Mouse (Mus musculus) heart, embryonic 14.5 days (tissue): ENCODE measurements at regions not wholly inside any gene's neighbourhood (a gene's known extent, or its start where the extent isn't known, plus 50 kb on each side); places are given as distances from the start of the nearest gene placed in this dataset.

Source experiments
- ATAC-seq: fragments of 200-750 bp; cut with Nextera tagmentation; 2 replicates; pipeline ENCODE4 v1.8.0; 2017; ENCODE audit warnings: low read depth, moderate TSS enrichment; ENCODE audit not compliant: insufficient number of reproducible peaks, insufficient read depth, low FRiP score
- H3K27ac ChIP-seq, 2 experiments: fragments of 200-500 bp in 1 of 2; fragments of 300-500 bp in 1 of 2; sonication (generic) in 1 of 2; replicated peaks in 1 of 2; 2 replicates each; pipeline ENCODE4 v1.5.1; 2012 to 2014; ENCODE audit warnings: low read depth in 2 of 2, low read length in 2 of 2, control low read depth in 1 of 2, mild to moderate bottlenecking in 1 of 2, mixed read lengths in 1 of 2; ENCODE audit not compliant: control insufficient read depth in 1 of 2, insufficient read depth in 1 of 2
- H3K27me3 ChIP-seq: fragments of 300-500 bp; sonication (generic); 2 replicates; pipeline ENCODE4 v1.6.1; 2014; ENCODE audit warnings: mild to moderate bottlenecking, low read length, control low read depth; ENCODE audit not compliant: control insufficient read depth, insufficient read depth
- H3K36me3 ChIP-seq: fragments of 300-500 bp; sonication (generic); 2 replicates; pipeline ENCODE4 v1.6.1; 2014; ENCODE audit warnings: mild to moderate bottlenecking, control low read depth, low read length, mixed read lengths; ENCODE audit not compliant: control insufficient read depth, insufficient read depth
- H3K4me1 ChIP-seq, 2 experiments: fragments of 200-500 bp in 1 of 2; fragments of 300-500 bp in 1 of 2; sonication (generic) in 1 of 2; 2 replicates each; pipeline ENCODE4 v1.6.1; 2012 to 2014; ENCODE audit warnings: low read length in 2 of 2, control low read depth in 1 of 2, mixed read lengths in 1 of 2; ENCODE audit not compliant: control insufficient read depth in 2 of 2, insufficient read depth in 2 of 2
- H3K4me2 ChIP-seq: fragments of 300-500 bp; sonication (generic); 2 replicates; pipeline ENCODE4 v1.6.1; 2014; ENCODE audit warnings: mild to moderate bottlenecking, low read length
- H3K4me3 ChIP-seq, 2 experiments: fragments of 200-500 bp in 1 of 2; fragments of 300-500 bp in 1 of 2; sonication (generic) in 1 of 2; 2 replicates each; pipeline ENCODE4 v1.5.1; 2012 to 2014; ENCODE audit warnings: low read length in 2 of 2, mild to moderate bottlenecking in 2 of 2, control low read depth in 1 of 2, low read depth in 1 of 2, moderate library complexity in 1 of 2; ENCODE audit not compliant: control insufficient read depth in 1 of 2, insufficient read depth in 1 of 2
- H3K9ac ChIP-seq: fragments of 300-500 bp; sonication (generic); 2 replicates; pipeline ENCODE4 v1.6.1; 2014; ENCODE audit warnings: mild to moderate bottlenecking, low read length
- H3K9me3 ChIP-seq: fragments of 300-500 bp; sonication (generic); 2 replicates; pipeline ENCODE4 v1.6.1; 2016; ENCODE audit warnings: low read length, control low read depth; ENCODE audit not compliant: control insufficient read depth
- WGBS: fragments of 180-500 bp; shearing (Covaris S2); extraction: QIAGEN DNeasy Blood & Tissue Kit; methylation state at CpG from one replicate; pipeline ENCODE4 v1.1.7; 2014; 5-methylcytosine and 5-hydroxymethylcytosine counted together

DNA sequence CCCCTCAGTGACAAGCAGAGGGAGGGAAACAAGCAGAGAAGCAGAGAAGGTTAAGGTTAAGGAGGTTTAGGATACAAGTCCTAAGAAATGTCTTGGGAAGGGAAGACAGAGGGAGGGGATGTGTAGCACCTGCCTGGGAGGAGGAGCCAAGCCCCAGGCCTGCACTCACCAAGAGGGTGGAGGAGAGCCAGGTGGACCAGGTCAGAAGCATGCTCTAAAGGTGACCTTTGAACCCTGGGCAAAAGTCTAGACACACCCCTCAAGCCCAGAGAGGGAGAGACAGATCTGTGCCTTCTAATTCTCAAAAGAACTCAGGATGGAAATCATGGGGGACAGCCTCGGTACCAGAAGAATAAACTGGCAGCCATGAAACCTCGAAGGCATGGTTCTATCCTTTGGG is 54.4 kb upstream of the Calm2 start:
- Histone ChIP-seq H3K27me3 (0 out of 2 replicates have a peak, but pooled peaks cover 2% of the 10 kb centered on the region), H3K4me2 (no peak overlapping the region), H3K4me3 (no peak overlapping the region), H3K9ac (no peak overlapping the region), H3K27ac (no peak overlapping the region), H3K9me3 (no peaks in the 10 kb centered on the region), H3K4me1 (peaks cover 12 to 14% of the 10 kb centered on the region in 2 experiments), H3K36me3 (no peaks in the 10 kb centered on the region)
- no peak for ATAC-seq
- 51% methylated on average over 2 of the region's 2 CpGs for WGBS

DNA sequence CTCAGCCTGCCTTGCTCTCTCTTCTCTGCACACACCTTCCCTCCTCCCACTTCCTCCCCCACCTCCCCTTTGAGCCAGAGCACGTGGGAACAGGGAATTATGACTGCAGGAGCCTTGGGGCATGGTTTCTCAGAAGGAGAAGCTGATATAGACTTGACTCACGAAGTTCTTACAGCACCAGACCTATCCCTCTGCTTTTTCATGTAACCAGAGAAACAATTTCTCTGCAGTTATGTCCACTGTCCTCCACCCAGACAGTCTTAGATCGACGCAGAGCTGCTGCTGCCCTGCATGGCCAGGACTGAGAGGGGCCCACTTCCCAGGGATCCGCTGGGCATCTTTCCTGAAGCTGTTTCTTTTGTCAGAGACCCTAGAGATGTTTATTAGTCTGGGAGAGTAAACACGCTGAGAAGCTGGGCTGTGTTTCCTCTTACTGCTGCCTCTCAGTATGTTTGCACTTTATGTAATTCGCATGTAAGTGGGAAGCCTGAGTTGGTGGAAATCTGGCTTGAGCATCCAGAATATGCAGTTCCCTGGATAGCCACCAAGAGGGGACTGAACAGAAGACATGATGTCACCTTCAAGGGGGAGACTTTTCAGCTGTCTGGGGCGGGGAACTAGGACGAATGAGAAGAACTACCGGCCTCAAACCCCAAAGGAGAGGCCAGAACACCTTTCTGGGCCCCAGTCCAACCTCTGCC is 55.1 kb upstream of the Calm2 start:
- H3K27ac ChIP-seq: 0 out of 4 replicates have a peak overlapping the region, but pooled peaks have one; percentile 3 to 32
- peaks cover 12 to 14% of the 10 kb centered on the region in 2 experiments for H3K4me1 ChIP-seq
- no peak overlapping the region for H3K4me2 ChIP-seq
- H3K9ac ChIP-seq: no peak overlapping the region
- H3K4me3 ChIP-seq: no peak overlapping the region
- 35% methylated on average over 10 of the region's 10 CpGs for WGBS
- 0 out of 2 replicates have a peak, but pooled peaks cover 2% of the 10 kb centered on the region for H3K27me3 ChIP-seq
- H3K9me3 ChIP-seq: no peaks in the 10 kb centered on the region
- no peaks in the 10 kb centered on the region for H3K36me3 ChIP-seq
- no peak for ATAC-seq

DNA sequence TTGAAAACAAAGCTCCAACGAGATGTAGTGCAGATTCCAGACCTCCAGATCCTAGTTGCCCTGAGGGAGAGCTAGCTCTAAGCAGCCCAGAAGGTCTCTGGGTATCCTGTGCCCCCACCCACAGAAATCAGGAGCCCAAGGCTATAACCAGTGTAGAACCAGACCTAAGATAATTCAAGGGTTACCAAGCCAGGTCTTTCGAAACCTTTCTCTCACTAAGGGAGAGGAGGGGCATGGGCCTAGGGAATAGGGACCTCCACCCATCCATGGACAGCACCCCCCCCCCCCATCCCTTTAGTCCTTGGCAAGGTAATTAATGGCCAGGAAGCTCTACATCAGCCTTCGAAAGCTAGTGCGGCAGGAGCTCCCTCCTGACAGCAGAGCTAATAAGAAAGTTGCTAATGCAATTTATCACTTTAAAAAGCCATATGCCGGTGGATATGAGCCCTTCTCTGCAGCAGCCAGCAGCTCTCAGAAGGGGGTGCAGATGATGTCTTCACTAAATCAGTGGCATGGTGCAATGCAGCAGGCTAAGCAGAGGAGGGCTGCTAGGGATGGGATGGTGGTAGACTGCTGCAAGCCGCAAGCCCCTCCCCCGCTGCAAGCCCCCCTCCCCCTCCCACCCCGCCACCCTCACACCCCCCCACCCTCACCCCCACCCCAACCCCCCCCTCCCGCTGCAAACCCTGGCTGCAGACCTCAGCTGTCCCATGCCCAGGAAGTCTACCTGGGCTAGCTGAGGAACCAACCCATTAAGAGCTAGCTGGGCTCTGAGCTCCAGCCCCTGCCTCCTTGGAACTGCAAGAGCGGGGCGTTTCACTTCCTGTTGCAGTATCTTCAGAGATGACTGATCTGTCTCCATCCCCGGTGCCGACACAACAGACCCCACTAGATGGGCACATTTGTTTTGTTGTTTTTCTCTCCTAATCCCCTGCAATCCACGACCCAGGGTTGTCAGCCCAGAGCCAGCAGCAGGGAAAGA is 55.9 kb upstream of the Calm2 start:
- no peak overlapping the region for H3K4me3 ChIP-seq
- H3K9me3 ChIP-seq: no peaks in the 10 kb centered on the region
- peaks cover 12 to 14% of the 10 kb centered on the region in 2 experiments for H3K4me1 ChIP-seq
- H3K36me3 ChIP-seq: no peaks in the 10 kb centered on the region
- H3K4me2 ChIP-seq: no peak overlapping the region
- 0 out of 2 replicates have a peak overlapping the region, but pooled peaks have one; percentile 16 for H3K9ac ChIP-seq
- H3K27me3 ChIP-seq: 0 out of 2 replicates have a peak, but pooled peaks cover 2% of the 10 kb centered on the region
- 0 out of 4 replicates have a peak overlapping the region, but pooled peaks of 1 of the 2 experiments have one; percentile 3 for H3K27ac ChIP-seq
- WGBS: 30% methylated on average over 10 of the region's 14 CpGs
- no peak for ATAC-seq

DNA sequence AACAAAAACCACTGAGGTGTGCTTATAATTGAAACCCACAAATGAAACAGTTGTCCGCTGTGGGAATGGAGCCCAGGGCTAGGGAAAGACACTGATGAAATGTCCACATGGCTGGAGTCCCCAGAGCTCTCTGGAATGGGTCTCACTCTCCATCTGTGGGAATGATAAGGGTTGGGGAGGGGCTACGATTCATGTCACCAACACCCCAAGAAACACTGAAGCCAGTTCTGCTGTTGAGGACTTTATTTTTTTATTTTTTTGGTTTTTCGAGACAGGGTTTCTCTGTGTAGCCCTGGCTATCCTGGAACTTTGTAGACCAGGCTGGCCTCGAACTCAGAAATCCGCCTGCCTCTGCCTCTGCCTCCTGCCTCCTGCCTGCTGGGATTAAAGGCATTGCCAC is 56.8 kb upstream of the Calm2 start:
- Histone ChIP-seq H3K27ac (no peak overlapping the region), H3K4me1 (peaks cover 12 to 14% of the 10 kb centered on the region in 2 experiments), H3K9ac (no peak overlapping the region), H3K9me3 (no peaks in the 10 kb centered on the region), H3K4me3 (no peak overlapping the region), H3K4me2 (no peak overlapping the region), H3K27me3 (0 out of 2 replicates have a peak, but pooled peaks cover 2% of the 10 kb centered on the region), H3K36me3 (no peaks in the 10 kb centered on the region)
- 70% methylated on average over 5 of the region's 5 CpGs for WGBS
- ATAC-seq: no peak

DNA sequence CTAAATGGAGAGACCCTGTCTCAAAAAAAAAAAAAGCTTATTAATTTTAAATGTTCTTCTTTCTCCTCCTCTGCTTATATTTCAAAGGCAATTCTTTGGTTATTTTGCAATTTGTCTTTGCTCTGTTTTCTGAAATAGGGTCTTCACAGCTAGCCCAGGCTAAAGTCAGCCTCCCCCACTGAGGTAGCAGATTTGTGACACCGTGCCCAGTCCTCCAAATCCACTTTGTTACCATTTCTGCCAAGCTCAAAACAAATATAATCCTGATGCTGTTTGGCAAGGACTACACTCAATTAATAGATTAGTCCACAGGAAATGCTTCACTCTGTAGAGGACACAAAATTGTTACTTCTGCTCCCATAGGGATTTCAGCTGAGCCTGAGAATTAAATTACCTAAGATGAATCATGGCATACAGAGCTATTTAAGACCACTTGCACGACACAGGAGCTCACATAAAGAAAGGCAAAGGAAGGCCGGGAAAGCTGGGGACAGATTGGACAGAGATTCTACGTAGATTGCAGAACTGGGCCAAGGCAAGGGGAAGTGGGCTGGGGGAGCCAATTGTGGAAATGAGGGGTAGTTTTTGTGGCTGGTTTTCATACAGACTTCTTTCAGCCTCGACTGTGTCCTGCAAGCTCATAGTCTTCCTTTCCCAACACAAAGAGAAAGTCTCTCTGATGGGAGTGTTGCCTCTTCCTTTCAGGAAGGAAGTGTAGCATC is 58.4 kb upstream of the Calm2 start:
- WGBS: 66% methylated on average over 5 of the region's 5 CpGs
- H3K9me3 ChIP-seq: no peaks in the 10 kb centered on the region
- ATAC-seq: no peak

DNA sequence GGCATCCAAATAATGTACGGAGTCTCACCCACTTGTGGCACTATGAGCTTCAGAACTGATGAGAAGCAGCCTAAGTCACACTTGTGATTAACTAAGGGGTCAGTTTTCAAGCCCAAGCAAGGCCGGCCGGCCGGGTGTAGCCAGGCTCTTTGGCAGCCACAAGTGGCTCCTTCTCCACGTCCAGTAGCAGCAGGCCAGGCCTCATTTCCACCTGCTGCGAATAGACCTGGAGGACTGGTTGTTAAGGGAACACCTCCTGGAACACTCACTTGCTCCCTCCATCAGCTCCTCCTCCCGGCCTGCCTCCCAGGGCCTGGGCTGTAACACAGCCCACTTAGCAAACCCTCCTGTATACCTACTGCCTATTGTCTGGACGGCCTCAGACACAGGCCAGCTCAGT is 61.1 kb upstream of the Calm2 start:
- no peak for ATAC-seq
- WGBS: 43% methylated on average over 8 of the region's 8 CpGs
- H3K4me3 ChIP-seq: no peak overlapping the region
- H3K4me2 ChIP-seq: no peak overlapping the region
- H3K4me1 ChIP-seq: peaks cover 3 to 7% of the 10 kb centered on the region in 2 experiments; a peak in 1 of 4 replicates
- H3K27ac ChIP-seq: no peak overlapping the region
- H3K27me3 ChIP-seq: no peaks in the 10 kb centered on the region
- no peaks in the 10 kb centered on the region for H3K36me3 ChIP-seq
- no peaks in the 10 kb centered on the region for H3K9me3 ChIP-seq
- H3K9ac ChIP-seq: no peak overlapping the region

More for the DNA sequence above, 58.4 kb upstream of the Calm2 start:
- Histone ChIP-seq H3K27me3 (no peaks in the 10 kb centered on the region), H3K36me3 (no peaks in the 10 kb centered on the region), H3K27ac (no peak overlapping the region), H3K9ac (no peak overlapping the region), H3K4me1 (peaks cover 15 to 17% of the 10 kb centered on the region in 2 experiments), H3K4me3 (no peak overlapping the region), H3K4me2 (no peak overlapping the region)
